Mouse (Mus musculus) hindbrain, embryonic 11.5 days (tissue): Measurements from ENCODE around the gene Olfr816. TPM values are rescaled to one million over a fixed set of nuclear protein-coding genes. Genes with fewer than 3 reads are reported as not detected.
"Not testable (repeated sequence)": the region's sequence is repeated elsewhere in the genome, so short reads cannot be mapped to it uniquely, and the experiment has no call there.

Experiments
- ATAC-seq: fragments of 200-750 bp; cut with Nextera tagmentation; 2 replicates; pipeline ENCODE4 v1.8.0; 2017; ENCODE audit warnings: mild to moderate bottlenecking, moderate TSS enrichment, moderate library complexity; ENCODE audit not compliant: low FRiP score
- DNase-seq: peaks from one replicate; pipeline ENCODE4 v3.0.0-alpha.2; 2015; ENCODE audit warnings: low spot score
- H3K27ac ChIP-seq: fragments of 300-500 bp; sonication (generic); 2 replicates; pipeline ENCODE4 v1.5.1; 2014; ENCODE audit warnings: mild to moderate bottlenecking, low read depth, low read length
- H3K27me3 ChIP-seq: fragments of 300-500 bp; sonication (generic); 2 replicates; pipeline ENCODE4 v1.6.1; 2014; ENCODE audit warnings: mild to moderate bottlenecking, low read length, moderate library complexity, mixed read lengths; ENCODE audit not compliant: control insufficient read depth, insufficient read depth
- H3K36me3 ChIP-seq: fragments of 300-500 bp; sonication (generic); 2 replicates; pipeline ENCODE4 v1.6.1; 2014; ENCODE audit warnings: mild to moderate bottlenecking, low read length, moderate library complexity, mixed read lengths; ENCODE audit not compliant: control insufficient read depth, insufficient read depth
- H3K4me1 ChIP-seq: fragments of 300-500 bp; sonication (generic); replicated peaks from 2 replicates; pipeline ENCODE4 v1.6.1; 2014; ENCODE audit warnings: low read length, mixed read lengths; ENCODE audit not compliant: control insufficient read depth, insufficient read depth
- H3K4me2 ChIP-seq: fragments of 300-500 bp; sonication (generic); replicated peaks from 2 replicates; pipeline ENCODE4 v1.6.1; 2014; ENCODE audit warnings: mild to moderate bottlenecking, low read depth, low read length
- H3K4me3 ChIP-seq: fragments of 300-500 bp; sonication (generic); 2 replicates; pipeline ENCODE4 v1.5.1; 2014; ENCODE audit warnings: low read depth, low read length
- H3K9ac ChIP-seq: fragments of 300-500 bp; sonication (generic); 2 replicates; pipeline ENCODE4 v1.6.1; 2014; ENCODE audit warnings: low read depth, low read length
- H3K9me3 ChIP-seq: fragments of 300-500 bp; sonication (generic); 2 replicates; pipeline ENCODE4 v1.6.1; 2016; ENCODE audit warnings: low read length; ENCODE audit not compliant: control insufficient read depth
- WGBS: fragments of 180-500 bp; shearing (Covaris S2); extraction: QIAGEN DNeasy Blood & Tissue Kit; methylation state at CpG from one replicate; pipeline ENCODE4 v1.1.7; 2014; 5-methylcytosine and 5-hydroxymethylcytosine counted together
- polyA plus RNA-seq: library from polyadenylated mRNA; unstranded; fragments of >200 nt; fragmentation: Nextera tagmentation; extraction: Ambion mirVana; gene quantifications from 2 replicates; pipeline ENCODE4 v1.2.1, GENCODE M21; 2014

Olfr816 gene
- polyA plus RNA-seq, result not detected in 2 replicates

GRCm38 (mm10) chr10:129915497-129915896 is at the start of gene Olfr816:
Olfr816 (minus strand) TSS chr10:129915597.
- DNase-seq (no peak), ATAC-seq (no peak)
- H3K27me3 ChIP-seq, result no peaks in the 10 kb centered on the region
- H3K27ac ChIP-seq, result no peak within 1 kb of the TSS
- no peak within 1 kb of the TSS for H3K4me2 ChIP-seq
- H3K4me1 ChIP-seq, result no peaks in the 10 kb centered on the region
- H3K36me3 ChIP-seq, result no peaks in the 10 kb centered on the region
- H3K9me3 ChIP-seq, result no peaks in the 10 kb centered on the region
- H3K4me3 ChIP-seq, result no peak within 1 kb of the TSS
- 67% methylated on average over 1 of the region's 1 CpGs for WGBS
- H3K9ac ChIP-seq, result no peak within 1 kb of the TSS

- no peak for ATAC-seq
- Histone ChIP-seq H3K27me3 (no peaks in the 10 kb centered on the region), H3K4me2 (no peak within 1 kb of the TSS), H3K4me1 (no peaks in the 10 kb centered on the region), H3K27ac (no peak within 1 kb of the TSS), H3K36me3 (no peaks in the 10 kb centered on the region), H3K4me3 (no peak within 1 kb of the TSS), H3K9ac (no peak within 1 kb of the TSS), H3K9me3 (no peaks in the 10 kb centered on the region)
- WGBS, result 93% methylated on average over 2 of the region's 2 CpGs
- DNase-seq, result no peak
These were observed 33.6 kb upstream of the Olfr816 start, which contains the start of gene Olfr818 for GRCm38 (mm10) chr10:129949000-129949399. Olfr818 (minus strand) TSS chr10:129949100.

GRCm38 (mm10) chr10:129905767-129906166 is 9.6 kb downstream of the Olfr816 start, which contains the start of gene Olfr815:
Olfr815 (minus strand) TSS chr10:129905867.
- not testable (repeated sequence) for H3K36me3 ChIP-seq, H3K4me1 ChIP-seq, H3K4me2 ChIP-seq, H3K27ac ChIP-seq, H3K9ac ChIP-seq, ATAC-seq, H3K9me3 ChIP-seq, H3K4me3 ChIP-seq, DNase-seq, H3K27me3 ChIP-seq
- WGBS, result no CpG with 5 or more reads among the region's 1 CpGs

GRCm38 (mm10) chr10:129885934-129886333 is 29.5 kb downstream of the Olfr816 start:
- Histone ChIP-seq H3K36me3 (no peaks in the 10 kb centered on the region), H3K4me3 (no peak overlapping the region), H3K4me1 (no peaks in the 10 kb centered on the region), H3K9me3 (no peaks in the 10 kb centered on the region), H3K27me3 (no peaks in the 10 kb centered on the region), H3K4me2 (no peak overlapping the region), H3K27ac (no peak overlapping the region), H3K9ac (no peak overlapping the region)
- ATAC-seq, result no peak
- WGBS, result 90% methylated on average over 7 of the region's 7 CpGs
- DNase-seq, result no peak

- not testable (repeated sequence) for ATAC-seq
These were observed 29.9 kb downstream of the Olfr816 start for GRCm38 (mm10) chr10:129885496-129885895.

GRCm38 (mm10) chr10:129879751-129880150 is 35.6 kb downstream of the Olfr816 start, which contains the start of gene Olfr814:
Olfr814 (minus strand) TSS chr10:129879851.
- not testable (repeated sequence) for H3K4me3 ChIP-seq, H3K36me3 ChIP-seq, ATAC-seq, H3K4me2 ChIP-seq, H3K9ac ChIP-seq, H3K4me1 ChIP-seq, DNase-seq, H3K9me3 ChIP-seq, H3K27ac ChIP-seq, H3K27me3 ChIP-seq
- WGBS, result no CpG with 5 or more reads among the region's 1 CpGs

More at GRCm38 (mm10) chr10:129885496-129885895, 29.9 kb downstream of the Olfr816 start:
- H3K27me3 ChIP-seq, H3K4me2 ChIP-seq, H3K4me1 ChIP-seq, H3K27ac ChIP-seq, H3K4me3 ChIP-seq, H3K9ac ChIP-seq, H3K36me3 ChIP-seq, H3K9me3 ChIP-seq, DNase-seq: not testable (repeated sequence)
- WGBS, result 86% methylated on average over 6 of the region's 6 CpGs

Other genes starting within 250 kb of the Olfr816 start
- gene Olfr801, start 241.7 kb downstream of the Olfr816 start, polyA plus RNA-seq, result not detected in 2 replicates
- gene Olfr802, start 227.4 kb downstream of the Olfr816 start, polyA plus RNA-seq, result not detected in 2 replicates
- gene Olfr803, start 221.3 kb downstream of the Olfr816 start, polyA plus RNA-seq, result not detected in 2 replicates
- not detected in 2 replicates for gene Olfr804, start 212.4 kb downstream of the Olfr816 start, polyA plus RNA-seq
- not detected in 2 replicates for gene Olfr805, start 186.2 kb downstream of the Olfr816 start, polyA plus RNA-seq
- gene Olfr806, start 173.7 kb downstream of the Olfr816 start, polyA plus RNA-seq, result not detected in 2 replicates
- gene Olfr807, start 157.8 kb downstream of the Olfr816 start, polyA plus RNA-seq, result not detected in 2 replicates
- not detected in 2 replicates for gene Olfr808, start 150.1 kb downstream of the Olfr816 start, polyA plus RNA-seq
- gene Olfr809, start 141.0 kb downstream of the Olfr816 start, polyA plus RNA-seq, result not detected in 2 replicates
- not detected in 2 replicates for gene Olfr810, start 120.7 kb downstream of the Olfr816 start, polyA plus RNA-seq
- not detected in 2 replicates for gene Olfr811, start 111.2 kb downstream of the Olfr816 start, polyA plus RNA-seq
- not detected in 2 replicates for gene Olfr812, start 69.5 kb downstream of the Olfr816 start, polyA plus RNA-seq
- gene Olfr813, start 60.2 kb downstream of the Olfr816 start, polyA plus RNA-seq, result not detected in 2 replicates
- not detected in 2 replicates for gene Olfr814, start 35.7 kb downstream of the Olfr816 start, polyA plus RNA-seq
- not detected in 2 replicates for gene Olfr815, start 9.7 kb downstream of the Olfr816 start, polyA plus RNA-seq
- gene Olfr818, start 33.5 kb upstream of the Olfr816 start, polyA plus RNA-seq, result not detected in 2 replicates
- gene Olfr819, start 51.7 kb upstream of the Olfr816 start, polyA plus RNA-seq, result not detected in 2 replicates
- gene Olfr247, start 60.5 kb upstream of the Olfr816 start, polyA plus RNA-seq, result not detected in 2 replicates
- not detected in 2 replicates for gene Gm10310, start 69.5 kb upstream of the Olfr816 start, polyA plus RNA-seq
- gene Olfr820, start 97.0 kb upstream of the Olfr816 start, polyA plus RNA-seq, result not detected in 2 replicates
- gene Olfr821, start 114.8 kb upstream of the Olfr816 start, polyA plus RNA-seq, result not detected in 2 replicates
- gene Olfr822, start 155.6 kb upstream of the Olfr816 start, polyA plus RNA-seq, result not detected in 2 replicates
- gene Olfr823, start 199.8 kb upstream of the Olfr816 start, polyA plus RNA-seq, result not detected in 2 replicates
- not detected in 2 replicates for gene Olfr824, start 214.4 kb upstream of the Olfr816 start, polyA plus RNA-seq